Mouse (Mus musculus) liver, embryonic 14.5 days (tissue): ENCODE results near the gene Siva1.

Experiments
- CTCF ChIP-seq: IDR thresholded peaks from 2 replicates; pipeline ENCODE4 v1.5.1; 2016; ENCODE audit warnings: antibody characterized with exemption, low read depth, control low read depth
- EP300 ChIP-seq: IDR thresholded peaks from 2 replicates; pipeline ENCODE4 v1.6.1; 2016; ENCODE audit warnings: antibody characterized with exemption, low read depth

GRCm38 (mm10) chr12:112667619-112668297 is 23.3 kb downstream of the Siva1 start:
- TF ChIP-seq CTCF, result no peak
- TF ChIP-seq EP300, result no peak
